Mouse (Mus musculus): ENCODE results near the gene Lgr4.

Lgr4 gene

DNA sequence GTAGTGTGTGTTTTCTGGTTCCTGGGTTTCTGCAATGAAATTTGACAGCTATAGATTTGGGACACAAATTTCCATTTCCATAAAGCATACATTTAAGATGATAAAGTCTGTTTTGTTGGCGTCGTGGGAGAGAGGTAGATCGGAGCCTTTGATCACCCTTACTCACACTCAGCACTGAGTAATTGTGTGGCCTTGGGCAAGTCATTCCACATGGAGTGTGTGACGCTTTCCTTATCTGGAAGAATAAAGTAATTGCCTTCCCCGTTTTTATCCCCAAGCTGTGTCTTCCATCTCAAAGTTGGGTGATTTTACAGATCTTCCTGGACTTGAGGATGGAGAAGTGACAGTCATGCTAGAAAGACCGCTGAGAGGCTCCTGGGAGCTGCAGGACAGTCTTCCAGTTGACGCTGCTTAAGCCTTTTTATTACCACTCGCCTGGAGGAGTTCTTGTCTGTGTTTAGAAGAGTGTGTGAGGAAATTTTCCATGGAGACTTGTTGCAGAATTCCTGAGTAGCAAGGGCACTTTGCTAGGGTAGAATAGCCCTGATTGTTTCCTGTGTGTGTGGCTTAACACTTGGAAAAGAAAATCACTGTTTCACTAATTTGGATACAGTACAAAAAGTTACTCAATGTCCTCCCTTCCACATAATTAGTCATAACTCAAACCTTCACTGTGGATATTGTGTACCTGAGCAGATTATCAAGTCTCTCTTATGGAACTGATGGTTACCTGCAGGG, 4.0 kb downstream of the Lgr4 start:
- no peak for DNase-seq (ENCODE audit: low spot score)

DNA sequence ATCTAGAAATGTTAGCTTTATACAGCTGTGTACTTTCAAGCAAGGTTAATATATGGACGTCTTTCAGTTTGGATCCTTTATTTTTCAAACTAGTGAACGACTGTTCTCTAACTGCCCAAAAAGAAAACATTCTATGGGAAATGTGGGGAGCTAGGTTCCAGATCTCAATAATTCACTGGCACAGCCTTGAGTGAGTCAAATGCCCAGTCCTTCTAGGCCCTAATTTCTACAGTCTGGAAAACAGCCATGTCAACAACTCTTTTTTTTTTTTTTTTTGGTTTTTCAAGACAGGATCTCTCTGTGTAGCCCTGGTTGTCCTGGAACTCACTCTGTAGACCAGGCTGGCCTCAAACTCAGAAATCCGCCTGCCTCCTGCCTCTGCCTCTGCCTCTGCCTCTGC, 4.9 kb downstream of the Lgr4 start:
- DNase-seq (ENCODE audit: low spot score), result no peak

DNA sequence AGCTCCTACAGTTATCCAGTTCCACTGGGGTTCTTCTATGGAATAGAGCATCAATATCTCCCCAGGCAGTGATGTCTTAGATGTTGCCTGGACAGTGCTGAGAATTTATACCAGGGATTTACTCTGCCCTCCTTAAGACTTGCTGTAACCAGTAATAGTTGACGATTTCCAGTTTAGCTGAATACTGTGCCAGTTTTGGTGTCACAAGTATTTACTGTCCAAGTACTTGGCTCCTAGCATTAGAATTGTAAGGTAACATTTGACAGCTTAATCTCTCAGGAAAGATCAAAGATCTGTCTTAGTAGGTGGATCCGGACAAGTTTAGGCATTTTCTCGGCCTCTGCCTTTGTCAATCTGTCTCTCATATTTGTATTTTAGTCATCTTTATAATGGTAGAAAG, 5.6 kb downstream of the Lgr4 start:
- DNase-seq (ENCODE audit: low spot score), result no peak

DNA sequence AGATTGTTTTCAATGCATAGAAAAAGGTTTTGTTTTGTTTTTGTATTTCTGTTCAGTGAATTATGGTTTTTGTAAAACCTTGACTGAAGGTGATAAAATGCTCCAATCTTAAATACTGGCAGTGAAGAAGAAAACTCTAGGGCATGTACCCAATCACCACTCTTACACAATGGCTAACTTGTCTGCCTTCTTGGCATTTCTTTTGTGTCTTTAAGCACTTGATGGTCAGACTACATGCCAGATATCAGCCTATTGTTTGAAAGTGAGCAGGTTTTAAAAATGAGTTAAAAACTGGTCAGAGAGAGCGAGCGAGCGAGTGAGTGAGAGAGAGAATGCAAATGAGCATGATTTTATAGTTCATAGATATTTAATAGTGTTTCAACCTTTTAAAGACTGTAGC, 6.5 kb downstream of the Lgr4 start:
- DNase-seq (ENCODE audit: low spot score), result no peak

DNA sequence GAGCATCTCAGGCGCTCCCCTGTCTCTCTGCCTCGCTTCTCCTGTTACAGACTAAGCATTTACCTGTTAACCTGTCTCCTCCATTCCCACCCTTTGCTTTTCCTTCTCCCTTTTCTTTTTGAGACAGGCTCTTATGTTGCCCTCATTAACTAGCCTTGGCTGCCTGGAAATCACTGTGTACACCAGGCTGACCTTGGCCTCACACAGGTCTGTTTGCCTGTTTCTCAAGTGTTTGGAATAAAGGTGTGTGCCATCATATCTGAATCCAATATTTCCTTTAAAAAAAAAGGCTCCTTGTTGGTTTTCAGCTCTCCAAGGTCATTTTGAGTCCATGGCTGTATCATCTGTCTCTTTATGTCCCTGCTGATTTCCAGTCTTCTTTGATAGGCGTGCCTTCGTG, 9.5 kb downstream of the Lgr4 start:
- no peak for DNase-seq (ENCODE audit: low spot score)

DNA sequence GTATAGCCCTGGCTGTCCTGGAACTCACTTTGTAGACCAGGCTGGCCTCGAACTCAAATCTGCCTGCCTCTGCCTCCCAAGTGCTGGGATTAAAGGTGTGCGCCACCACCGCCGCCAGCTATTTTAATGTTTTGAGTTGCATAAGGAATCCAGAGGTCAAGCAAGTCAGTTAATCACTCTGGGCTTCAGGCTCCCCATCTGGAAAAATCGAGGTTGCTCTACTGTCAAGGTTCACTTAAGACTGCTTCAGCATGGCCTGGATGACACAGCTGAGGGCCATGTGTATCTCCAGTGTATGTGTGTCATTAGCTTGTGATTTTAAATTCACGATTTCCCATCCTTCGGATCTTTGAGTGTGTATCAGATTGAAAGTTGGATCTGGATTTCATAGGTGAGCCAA, 10.0 kb downstream of the Lgr4 start:
- DNase-seq (ENCODE audit: low spot score), result no peak

DNA sequence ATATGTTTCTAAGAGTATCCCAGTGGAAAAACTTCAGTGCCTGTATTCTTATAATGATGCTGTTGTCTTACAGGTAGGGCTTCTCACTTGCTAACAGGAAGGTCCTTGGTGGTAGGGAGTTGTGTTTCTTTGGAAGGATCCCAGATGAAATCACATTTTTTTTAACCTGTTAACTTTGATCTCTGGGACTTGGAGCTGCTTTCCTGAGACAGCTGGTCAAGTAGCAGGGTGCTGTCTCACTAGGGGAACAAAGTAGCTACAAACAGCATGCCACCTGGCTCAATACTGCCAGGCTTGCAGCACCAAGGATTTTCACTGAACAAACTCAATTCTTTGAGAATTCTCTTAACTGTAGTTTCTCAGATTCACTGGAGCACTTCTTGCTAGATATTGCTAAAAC, 10.4 kb downstream of the Lgr4 start:
- DNase-seq (ENCODE audit: low spot score), result no peak

DNA sequence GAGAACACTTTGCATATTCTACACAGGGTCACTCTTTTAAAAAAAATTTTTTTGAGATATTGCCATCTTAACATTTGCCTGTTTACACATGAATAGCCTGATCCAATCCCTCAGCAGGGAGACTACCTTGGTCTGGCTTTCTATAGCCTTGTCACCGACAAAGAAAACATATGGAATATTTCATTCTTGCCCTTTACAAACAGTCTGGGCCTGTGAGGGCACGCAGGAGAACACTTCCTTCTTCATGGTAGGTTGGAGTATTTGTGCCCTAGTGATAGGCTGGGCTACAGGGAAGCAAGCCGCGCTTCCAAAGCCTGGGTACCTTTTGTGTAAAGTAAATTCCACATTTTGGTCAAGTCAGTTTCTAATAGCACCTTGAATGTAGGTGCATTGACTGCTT, 11.3 kb downstream of the Lgr4 start:
- DNase-seq (ENCODE audit: low spot score), result no peak

DNA sequence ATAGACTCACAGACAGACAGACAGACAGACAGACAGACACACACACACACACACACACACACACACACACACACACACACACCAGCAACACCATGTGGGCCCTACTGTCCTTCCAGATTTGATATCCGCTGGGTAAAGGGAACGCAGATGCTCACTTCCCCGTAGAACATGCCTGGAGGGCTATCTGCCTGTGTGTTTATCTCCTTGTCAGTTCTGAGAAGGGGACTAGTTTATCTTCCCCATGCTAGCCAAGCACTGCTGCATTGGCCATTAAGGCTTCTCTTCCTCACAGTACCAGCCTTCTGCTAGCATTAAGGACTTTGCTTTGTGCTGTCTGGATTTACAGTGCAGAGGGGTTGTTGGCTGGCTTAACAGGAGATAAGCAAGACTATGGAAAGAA, 11.8 kb downstream of the Lgr4 start:
- no peak for DNase-seq (ENCODE audit: low spot score)

DNA sequence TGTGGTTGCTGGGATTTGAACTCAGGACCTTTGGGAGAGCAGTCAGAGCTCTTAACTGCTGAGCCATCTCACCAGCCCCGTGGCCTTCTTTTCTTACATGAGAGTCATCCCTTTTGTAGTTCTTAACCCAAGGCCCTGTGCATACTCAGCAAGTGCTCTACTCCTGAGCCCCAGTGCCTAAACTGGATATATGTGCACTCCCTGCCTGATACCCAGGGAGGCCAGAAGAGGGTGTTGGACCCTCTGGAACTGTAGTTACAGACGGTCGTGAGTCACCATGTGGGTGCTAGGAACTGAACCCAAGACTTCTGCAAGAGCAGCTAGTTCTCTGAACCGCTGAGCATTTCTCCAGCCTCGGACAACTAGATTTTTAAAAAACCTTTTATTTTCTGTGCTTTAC, 12.9 kb downstream of the Lgr4 start:
- no peak for DNase-seq (ENCODE audit: low spot score)

DNA sequence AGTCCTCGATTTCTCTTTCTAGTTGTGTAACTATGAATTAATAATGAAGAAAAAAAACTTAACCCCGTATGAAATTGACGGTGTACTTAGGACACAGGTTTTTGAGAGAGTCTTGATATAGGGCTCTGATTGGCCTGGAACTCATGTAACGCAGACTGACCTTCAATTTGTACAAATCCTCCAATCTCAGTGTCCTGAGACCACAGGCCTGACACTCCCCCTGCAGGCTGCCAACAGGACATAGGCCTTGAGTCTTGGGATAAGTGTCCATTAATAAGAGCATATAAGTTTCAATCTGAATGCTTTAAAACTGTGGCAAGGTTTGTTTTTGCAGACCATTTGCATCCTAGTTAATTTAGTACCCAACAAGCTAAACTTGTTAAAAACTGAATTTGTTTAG, 13.3 kb downstream of the Lgr4 start:
- no peak for DNase-seq (ENCODE audit: low spot score)

DNA sequence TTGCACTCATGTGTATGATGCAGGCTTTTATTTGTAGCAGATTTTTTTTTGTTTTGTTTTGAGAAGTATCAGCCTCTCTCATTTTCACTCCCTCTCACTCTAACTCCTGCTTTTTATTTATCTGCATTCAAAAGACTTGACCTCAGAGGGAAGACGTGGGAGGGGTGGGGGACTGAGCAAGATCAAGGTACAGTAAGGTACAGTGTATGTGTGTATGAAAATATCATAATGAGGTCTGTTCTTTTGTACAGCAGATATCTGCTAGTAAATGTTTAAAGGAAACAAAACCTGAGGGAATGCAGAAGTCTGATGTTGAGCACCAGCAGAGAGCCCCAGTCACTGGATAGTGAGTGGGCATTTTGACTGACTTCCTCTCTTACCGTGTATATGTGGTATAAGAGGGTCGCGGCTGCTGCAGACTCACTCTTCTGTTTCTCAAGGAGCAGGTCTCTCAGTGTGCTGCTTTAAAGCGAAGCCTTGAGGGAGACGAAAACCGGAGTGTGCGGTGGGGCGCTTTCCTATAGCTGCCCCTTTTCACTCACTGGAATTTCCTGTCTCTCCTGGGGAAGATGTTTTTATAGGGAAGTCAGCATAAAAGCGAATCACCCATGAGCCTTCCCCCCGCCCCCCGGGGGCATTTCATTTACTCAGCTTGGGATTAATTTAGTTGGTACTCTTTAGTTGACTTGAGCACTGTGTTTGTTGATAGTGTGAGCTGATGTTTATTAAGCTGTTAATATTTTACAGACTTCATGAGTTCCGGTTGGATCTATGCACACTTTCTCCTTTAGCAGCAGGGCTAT, 14.7 kb downstream of the Lgr4 start:
- no peak for DNase-seq (ENCODE audit: low spot score)

DNA sequence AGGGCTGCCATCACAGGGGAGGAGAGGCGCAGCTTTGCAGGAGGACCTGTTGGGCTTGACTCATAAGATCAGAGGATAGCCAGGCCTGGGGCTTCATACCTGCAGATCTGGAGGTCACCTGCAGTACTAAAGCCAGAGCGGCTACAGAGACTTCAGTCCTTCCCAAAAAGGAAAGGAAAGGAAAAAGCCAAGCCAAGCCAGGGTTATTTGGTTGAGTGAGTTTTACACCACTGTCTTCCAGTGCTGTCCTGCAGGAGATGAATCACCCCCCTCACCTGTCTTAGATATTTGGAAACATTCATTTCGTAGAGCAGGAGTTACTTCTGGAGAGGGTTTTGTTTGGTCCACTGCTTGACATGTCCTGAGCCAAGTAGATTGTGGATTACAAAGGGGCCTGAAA, 15.7 kb downstream of the Lgr4 start:
- DNase-seq (ENCODE audit: low spot score), result no peak

DNA sequence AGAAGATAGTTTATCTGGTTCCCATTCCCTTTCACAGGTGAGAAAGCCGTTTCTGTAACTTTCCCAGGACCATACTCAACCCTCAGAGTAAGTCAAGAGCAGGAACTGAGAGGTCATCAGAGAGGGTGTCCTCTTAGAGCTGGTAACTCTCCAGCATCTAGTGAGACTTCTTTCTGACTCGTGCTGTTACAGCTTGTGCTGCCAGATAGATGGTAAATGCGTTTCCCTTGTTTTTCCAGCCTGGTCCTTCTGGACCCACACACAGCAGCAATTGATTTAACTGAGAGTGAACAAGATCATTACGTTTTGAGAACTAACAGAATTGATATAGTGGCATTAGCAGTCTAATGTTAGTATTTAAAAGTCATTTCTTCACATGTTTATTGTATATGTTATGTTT, 16.6 kb downstream of the Lgr4 start:
- DNase-seq (ENCODE audit: low spot score), result no peak

DNA sequence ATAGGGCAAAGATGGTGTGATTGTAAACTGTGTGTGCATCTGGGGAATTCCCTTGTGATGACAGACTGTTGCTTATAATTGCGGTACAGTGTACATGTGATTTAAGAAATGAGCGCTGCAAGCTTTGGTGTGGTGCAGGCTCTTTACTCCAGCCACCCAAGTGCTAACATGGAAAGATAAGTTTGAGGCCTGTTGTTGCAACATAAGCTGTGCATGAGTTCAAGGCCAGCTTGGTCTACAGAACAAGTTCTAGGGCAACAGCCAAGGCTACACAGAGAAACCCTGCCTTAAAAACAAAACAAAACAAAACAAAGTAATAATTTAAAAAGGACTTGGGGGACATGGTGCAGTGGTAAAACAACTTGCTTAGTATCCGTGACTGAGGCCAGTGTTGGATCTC, 17.7 kb downstream of the Lgr4 start:
- DNase-seq (ENCODE audit: low spot score), result no peak

DNA sequence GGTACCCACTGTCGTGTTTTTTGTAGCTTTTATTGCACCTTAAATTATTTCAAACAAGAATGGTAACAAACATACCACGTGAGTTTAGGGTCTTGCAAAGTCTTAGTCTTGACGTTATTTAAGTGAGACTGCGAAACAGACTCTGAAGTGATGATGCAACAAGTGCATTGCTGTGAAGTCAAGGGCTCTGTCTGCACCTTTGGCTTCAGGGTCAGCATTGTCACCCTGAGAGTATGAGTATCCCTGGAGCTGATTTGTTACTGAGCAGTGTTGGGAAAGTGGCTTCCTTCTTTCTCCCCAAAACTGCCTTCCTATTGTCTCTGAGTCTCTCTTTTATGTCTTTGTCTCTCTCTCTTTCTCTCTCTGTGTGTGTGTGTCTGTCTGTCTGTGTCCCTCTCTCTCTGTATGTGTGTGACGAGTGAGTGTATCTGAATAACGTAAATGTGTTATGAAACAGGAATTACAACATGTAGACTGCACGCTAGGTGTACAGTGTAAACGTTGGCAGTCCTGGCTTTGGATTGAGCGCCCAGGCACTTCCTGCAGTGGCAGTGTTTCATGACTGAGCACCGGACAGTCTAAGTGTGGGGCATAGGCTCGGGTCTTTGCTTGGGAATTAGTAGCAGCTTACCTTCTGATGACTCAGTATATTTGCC, 18.4 kb downstream of the Lgr4 start:
- no peak for DNase-seq (ENCODE audit: low spot score)

DNA sequence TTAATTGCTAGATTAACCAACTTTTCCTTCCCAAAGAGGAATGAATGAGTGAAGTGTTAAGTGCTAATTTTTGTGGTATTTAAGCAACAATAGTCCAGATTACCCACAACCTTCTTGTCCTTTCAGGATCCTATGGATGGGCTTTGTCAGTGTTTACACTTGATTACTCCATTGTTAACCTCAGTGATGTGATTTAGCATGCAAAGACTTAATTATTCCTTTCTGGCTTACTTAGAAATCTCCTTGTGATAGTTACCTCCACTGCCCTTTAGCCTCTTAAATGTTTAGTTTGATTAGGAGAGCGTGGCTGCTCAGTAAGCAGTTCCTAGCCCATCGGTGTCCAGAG, 18.9 kb downstream of the Lgr4 start:
- no peak for DNase-seq (ENCODE audit: low spot score)

DNA sequence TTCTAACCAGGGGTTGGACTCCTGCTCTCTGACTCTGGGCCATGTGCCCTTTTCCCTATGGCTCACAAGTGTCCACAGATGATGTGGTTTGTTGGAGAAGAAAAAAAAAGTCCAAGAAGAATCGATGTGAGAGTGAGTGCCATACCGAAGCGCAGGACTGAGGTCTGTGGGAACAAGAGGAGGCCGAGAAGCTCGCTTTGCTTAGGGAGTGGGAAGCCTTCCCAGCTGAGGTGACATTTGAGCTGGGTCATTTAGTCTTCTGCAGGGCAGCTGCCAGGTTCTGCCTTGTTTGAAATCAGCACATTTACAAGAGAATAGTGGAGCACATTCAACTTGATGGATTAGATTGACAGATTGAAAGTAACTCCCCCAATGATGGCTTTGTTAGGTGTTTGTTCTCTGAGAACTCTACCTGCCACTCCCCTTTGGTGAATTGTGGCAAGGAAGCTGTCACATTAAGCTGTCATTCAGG, 24.6 kb downstream of the Lgr4 start:
- DNase-seq (ENCODE audit: low spot score), result peak; percentile 78

DNA sequence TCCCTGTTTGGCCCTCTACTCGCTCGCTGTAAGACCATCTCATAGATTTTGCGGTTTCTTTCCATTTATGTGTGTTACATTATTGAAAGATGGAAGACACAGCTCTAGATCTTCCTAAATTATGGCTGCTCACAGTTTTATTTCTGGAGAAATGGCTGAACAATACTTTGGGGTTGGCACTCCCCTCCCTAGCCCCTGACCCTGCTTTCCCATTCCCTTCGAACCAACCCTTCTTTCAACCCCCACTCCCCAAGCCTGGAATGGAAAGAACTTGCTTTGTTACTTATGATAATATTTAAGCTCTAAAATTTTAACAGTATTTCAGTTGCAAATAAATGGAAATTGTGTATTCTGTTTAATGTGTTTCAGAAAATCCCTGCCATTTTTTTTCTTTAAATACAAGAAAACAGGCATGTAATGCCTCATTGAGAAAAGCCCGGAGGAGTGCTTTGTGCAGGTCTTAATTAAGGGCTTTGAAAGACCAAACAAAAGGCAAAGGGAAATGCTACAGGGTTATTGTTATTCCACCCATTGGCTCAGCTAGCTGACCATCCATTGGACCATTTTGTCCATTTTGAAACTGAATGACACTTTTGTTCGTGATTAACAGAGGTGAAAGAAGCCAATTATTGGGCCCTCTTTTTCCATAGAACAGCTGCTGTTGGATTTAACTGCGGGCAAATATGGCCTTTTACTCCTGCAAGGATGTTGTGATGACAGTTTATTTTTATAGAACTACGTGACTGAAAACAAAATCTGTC, 25.5 kb downstream of the Lgr4 start:
- peak; percentile 80 for DNase-seq (ENCODE audit: low spot score)

DNA sequence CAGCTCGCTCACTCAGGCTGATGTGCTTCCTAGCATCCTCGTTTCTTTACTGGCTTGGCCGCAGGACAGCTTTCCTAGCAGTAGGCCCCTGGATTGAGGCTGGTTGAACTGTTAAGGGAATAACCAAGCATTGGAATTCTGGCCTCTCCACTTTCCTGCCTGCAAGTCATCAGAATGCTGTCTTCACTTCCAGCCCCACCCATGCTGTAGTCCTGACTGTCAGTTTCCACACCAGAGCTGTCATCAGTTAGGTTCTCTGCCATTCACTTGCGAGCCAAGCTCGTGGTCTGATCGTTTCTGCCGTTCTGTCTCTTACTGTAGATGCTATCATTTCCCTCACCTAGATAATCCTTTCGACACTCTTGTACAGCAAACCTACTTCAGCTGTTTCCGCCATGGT, 27.5 kb downstream of the Lgr4 start:
- no peak for DNase-seq (ENCODE audit: low spot score)

DNA sequence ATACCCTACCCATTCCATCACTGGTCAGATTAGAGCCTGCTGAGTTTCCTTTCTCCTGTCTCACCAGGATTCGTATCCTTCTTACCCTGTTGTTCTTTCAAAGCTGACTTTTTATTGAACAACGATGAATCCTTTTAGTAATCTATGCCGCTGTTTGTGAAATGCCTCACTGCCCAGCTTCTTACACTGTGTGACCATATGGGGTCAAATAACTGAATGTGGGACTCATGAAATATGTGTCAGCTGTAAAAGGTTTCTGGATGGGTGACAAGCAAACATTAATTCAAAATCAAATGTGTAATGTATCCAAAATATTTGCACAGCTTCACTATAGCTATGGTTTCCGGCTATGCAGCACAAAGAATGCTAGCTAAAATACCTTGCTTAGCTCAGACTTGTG, 28.1 kb downstream of the Lgr4 start:
- DNase-seq (ENCODE audit: low spot score), result no peak

DNA sequence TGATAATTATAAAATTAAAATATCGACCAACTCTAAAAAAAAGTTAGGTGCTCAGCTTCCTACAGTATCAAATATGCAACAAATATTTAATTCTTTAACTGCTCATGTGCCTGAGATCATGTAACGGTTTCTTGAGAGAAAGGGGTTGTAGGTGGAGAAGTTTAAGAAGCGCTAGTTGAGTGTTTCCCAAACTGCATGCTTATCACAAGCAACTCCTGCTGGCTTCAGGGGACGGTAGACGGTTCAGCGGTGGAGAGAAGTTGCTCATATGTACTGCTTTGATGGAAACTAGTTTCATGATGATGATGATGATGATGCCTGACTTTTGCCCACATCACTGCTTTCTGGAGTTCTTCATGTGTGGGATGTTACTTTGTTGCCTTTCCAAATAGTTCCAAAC, 29.0 kb downstream of the Lgr4 start:
- DNase-seq (ENCODE audit: low spot score), result no peak

DNA sequence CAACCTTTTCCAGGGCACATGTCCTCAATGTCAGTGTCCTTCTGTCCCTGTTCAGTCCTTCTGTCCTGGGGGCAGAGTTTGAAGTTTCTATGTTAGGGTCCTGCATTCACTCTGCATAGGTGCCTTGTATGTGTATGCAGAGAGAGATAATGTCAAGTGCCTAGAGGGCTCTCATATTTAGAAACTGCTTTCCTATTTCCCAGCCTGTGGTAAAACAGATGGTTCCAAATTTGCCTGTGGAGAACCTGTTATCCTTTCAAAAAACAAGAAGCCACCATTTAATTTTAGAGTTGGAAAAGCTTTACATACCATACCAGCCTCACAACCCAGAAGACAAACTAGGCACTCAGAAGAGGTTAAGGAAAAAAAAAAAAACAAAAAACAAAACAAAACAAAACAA, 32.1 kb downstream of the Lgr4 start:
- no peak for DNase-seq (ENCODE audit: low spot score)
